Mouse (Mus musculus) heart, adult 18-20 months (tissue): ENCODE measurements at regions not wholly inside any gene's neighbourhood (a gene's known extent, or its start where the extent isn't known, plus 50 kb on each side); places are given as distances from the start of the nearest gene placed in this dataset.
"Not testable (repeated sequence)": the region's sequence is repeated elsewhere in the genome, so short reads cannot be mapped to it uniquely, and the experiment has no call there.

Source experiments
- DNase-seq, 2 experiments: peaks; one replicate each; pipeline ENCODE4 v3.0.0; 2021 to 2022; ENCODE audit warnings: mixed read lengths in 1 of 2

- no peak for DNase-seq
Measured at GRCm38 (mm10) chr4:6600766-6601367, 1638.0 kb downstream of the Car8 start.

- peak in 1 of 2 experiments; percentile 2 for DNase-seq
Measured at GRCm38 (mm10) chr4:6596321-6596720, 1642.5 kb downstream of the Car8 start.

GRCm38 (mm10) chr4:6592890-6593289 lies 1646.0 kb downstream of the Car8 start:
- not testable (repeated sequence) for DNase-seq

GRCm38 (mm10) chr4:6561604-6562357 lies 1677.1 kb downstream of the Car8 start:
- peak; percentile 25 to 58 for DNase-seq

GRCm38 (mm10) chr4:6539626-6540025 lies 1699.2 kb downstream of the Car8 start:
- DNase-seq: no peak

- DNase-seq: no peak
Measured at GRCm38 (mm10) chr4:6532441-6532840, 1706.4 kb downstream of the Car8 start.

- peak; percentile 12 to 16 for DNase-seq
Measured at GRCm38 (mm10) chr4:6517626-6518025, 1721.2 kb downstream of the Car8 start.

GRCm38 (mm10) chr4:6514823-6515222 lies 1721.7 kb upstream of the Impad1 start:
- DNase-seq: peak; percentile 70 to 86

- DNase-seq: no peak
Measured at GRCm38 (mm10) chr4:6513635-6514034, 1720.5 kb upstream of the Impad1 start.

GRCm38 (mm10) chr4:6512749-6513364 lies 1719.7 kb upstream of the Impad1 start:
- DNase-seq: peak; percentile 75 to 90

- DNase-seq: no peak
Measured at GRCm38 (mm10) chr4:6508091-6508490, 1714.9 kb upstream of the Impad1 start.
